Mouse (Mus musculus) brain, embryonic 18.5 days (tissue): ENCODE measurements around the gene Ttbk2.

ENCODE experiments used
- DNase-seq: peaks from one replicate; pipeline ENCODE4 v3.0.0-alpha.2; 2012; ENCODE audit warnings: low read depth, low spot score

The Ttbk2 gene

DNA sequence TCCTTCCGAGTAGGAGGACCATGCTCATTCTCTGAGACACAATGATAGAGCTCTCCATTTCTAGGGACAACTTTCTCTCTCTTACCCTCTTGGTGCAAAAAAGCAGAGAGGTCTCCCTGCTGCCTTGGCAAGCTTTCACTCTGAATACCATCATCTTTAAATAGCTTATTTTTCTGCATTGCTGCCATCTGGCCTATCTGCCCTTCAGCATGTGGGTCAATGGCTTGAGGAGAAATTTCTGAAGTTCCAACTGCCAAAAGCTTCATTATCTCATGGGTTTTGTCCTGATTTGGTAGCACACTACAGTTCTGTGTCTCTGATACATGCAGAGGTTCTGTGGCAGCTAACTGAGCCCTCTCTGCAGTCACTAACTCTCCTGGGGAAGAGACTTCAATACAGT, 104.9 kb downstream of the Ttbk2 start:
- no peak for DNase-seq

DNA sequence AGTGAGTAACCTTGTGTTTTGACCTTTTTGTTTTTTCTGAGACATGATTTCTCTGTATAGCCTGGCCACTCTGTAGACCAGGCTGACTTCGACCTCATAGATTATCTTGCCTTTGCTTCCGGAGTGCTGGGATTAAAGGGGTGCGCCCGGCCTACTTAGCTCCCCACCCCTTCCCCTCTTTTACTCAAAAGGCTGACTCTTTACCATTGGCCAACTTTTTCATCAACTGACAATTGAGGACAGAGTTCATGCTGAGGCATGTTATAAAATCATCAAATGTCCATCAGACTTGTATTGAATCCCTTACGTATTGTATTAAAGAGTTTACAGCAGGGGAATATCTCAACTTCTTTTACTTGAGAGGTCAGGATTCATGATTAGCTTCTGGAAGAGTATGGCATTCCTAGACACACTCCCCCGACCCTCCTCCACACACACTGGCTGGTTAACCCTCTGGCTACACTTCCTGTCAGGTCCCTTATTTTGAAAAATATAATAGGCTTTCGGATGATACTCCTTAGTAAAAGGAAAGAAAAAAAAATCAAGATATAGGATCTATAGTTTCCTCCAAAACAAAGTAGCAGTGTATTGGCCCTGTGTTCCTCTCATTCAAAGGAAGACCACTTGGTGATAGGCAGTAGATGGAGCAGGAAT, 118.4 kb downstream of the Ttbk2 start:
- no peak for DNase-seq

DNA sequence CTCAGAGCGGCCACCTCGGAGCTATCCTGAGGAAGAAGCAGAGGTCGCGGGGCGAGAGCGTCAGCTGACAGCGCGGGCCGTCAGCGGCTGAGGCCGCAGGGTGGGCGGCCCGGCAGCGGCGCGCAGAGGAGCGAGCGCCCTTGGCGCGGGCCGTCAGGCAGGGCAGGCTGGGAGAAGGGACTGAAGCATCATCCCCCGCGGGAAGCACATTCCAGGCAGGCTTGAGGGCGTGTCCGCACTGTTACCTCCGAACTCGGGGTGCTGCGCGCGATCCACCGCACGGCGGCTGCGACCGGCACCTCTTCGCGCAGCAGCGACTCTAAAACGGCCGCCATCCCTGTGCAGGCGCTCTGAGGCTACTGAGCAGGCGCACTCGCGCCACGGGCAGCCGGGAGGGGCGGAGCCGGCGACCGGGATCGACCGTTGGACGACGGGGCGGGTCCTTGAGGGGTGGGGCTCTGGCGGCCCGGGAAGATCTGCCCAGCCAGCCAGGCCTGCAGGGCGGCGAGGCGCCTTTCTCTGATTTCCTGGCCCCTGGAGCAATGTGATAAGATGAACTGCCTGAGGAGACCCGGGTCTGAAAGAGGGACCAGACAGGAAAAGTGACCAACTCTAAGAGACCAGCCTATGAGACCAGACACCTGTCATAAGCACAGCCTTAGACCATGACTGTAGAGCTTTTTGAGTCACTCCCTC, 119.1 kb downstream of the Ttbk2 start:
- DNase-seq = peak; percentile 76

DNA sequence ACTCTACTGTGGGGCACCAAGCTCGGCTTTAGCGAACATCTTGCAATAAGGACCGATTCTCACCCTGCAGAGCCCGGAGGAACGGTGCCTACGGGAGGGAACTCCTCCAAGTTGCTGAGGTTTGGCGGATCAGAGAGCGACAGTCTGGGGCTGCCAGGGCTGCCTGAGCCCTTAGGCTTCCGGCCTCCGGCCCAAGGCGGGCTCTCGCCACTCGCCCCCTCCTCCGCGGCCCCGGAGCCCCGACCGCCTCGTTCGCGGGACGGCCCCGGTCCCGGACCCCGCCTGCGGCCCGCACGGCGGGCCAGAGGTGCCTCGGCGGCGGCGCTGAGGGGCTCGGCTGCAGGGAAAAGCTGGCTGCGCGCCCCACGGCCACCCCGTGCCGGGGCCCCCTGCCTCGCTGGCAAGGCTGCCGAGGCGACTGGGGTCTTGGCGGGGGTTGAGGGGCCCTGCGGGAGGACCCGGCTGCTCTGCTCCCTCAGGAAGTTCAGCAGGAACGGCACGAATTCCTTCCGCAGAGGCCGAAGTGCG, 119.7 kb downstream of the Ttbk2 start:
- no peak for DNase-seq

DNA sequence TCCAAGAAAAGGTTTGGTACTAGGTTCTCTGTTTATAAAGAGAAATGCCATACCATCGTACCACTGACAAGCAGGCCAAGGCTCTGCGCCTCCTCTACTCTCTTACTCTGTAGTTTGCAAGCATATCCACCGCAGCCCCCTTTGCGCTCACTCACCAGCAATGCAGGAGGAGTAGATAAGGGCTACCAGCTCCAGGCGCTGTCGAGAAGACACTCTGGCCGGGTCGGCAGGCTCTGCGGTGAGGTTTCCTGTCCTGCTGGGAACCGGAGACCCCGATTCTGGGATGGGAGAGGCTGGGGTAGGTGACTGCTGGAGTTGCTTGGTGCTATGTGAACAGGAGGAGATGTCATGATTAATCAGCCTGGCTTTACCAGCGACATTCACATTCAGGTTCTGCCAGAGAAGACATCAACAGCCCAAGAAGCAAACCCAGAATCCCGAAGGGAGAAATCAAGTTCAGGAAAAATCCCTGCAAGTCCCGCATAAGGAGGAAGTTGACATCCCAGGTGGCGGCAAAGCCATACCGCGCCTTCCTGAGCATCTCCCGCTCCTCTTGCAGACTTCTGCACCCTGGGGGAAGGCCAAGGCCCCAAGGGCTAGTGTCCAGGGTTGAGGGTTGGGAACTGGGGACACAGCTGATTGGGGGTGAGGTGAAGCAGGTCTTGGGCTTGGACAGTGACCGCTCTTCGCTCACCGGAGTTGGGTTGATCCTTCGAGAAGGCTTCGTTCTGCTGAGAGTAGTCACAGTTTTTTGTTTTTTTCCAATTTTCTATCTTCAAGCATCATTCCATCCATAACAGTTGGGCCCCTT, 120.4 kb downstream of the Ttbk2 start:
- no peak for DNase-seq

DNA sequence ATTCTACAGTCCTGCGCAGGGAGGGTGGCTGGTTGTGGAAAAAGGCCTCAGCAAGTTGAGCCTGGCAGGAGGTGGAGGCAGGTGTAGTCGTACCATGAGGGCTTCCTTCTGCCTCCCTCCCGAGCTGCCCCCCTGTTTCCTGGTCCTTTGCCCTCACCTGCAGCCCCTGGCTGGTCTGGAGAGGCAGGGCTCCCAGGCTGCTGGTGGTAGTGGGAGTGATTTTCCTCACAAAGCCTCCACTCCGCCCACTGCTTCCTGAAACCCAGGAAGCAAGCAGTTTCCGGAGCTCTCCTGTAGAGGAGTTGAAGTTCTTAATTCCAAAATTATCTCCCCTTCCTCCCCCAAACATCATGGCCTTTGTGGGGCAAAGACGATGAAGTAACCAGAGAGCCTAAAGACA, 126.2 kb downstream of the Ttbk2 start:
- DNase-seq = no peak

DNA sequence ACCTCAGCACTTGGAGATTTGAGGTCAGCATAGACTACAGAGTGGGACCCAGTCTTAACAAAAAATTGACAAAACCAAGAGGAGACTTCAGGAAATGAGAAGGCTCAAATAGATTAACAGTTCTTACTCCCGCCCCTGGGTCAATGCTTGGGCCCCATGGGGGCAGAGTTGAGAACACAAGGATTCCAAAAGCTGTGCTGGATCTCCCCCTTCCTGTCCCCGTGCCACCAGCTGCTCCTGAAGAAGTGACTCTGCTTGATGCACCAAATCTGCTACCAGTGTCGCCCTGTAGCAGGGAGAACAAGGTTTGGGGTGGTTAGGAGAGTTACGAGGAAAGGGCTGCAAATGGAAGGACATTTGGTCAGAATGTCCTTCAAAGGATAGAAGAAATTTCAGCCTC, 126.8 kb downstream of the Ttbk2 start:
- DNase-seq = no peak

DNA sequence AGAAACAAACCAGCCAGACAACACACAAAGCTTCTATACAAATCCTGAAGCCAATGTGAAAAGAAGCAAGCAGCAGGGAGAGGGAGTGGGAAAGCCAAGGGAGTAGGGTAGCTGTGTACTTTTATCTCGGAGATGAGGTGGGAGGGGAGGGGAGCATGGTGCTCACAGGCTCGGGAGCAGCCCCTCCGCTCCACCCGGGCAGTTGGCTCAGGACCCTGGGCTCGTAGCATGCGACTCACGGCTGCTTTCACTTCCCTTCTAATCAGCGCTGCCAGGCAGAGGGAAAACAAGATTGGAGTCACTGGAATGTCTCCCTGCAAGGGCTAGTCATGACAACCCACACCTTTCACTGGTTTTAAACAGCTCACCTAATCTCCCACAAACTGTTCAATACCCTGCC, 127.9 kb downstream of the Ttbk2 start:
- DNase-seq = no peak

DNA sequence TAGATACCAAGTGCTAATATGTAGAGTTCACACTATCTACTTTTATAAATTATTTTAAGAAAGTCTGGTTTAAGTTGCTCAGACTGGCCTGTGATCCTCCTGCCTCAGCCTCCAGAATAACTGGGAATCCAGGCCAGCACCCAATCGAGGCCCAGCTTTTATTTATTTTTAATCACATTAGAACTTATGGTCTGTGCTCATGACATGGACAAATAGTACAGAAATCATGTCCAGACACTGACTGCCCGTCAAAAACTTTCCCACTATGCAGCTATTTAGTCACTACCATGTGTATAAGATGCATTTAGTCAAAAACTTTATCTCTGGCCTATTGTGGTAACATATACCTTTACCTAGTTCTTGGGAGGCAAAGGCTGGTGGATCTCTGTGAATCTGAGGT, 128.5 kb downstream of the Ttbk2 start:
- DNase-seq = no peak

DNA sequence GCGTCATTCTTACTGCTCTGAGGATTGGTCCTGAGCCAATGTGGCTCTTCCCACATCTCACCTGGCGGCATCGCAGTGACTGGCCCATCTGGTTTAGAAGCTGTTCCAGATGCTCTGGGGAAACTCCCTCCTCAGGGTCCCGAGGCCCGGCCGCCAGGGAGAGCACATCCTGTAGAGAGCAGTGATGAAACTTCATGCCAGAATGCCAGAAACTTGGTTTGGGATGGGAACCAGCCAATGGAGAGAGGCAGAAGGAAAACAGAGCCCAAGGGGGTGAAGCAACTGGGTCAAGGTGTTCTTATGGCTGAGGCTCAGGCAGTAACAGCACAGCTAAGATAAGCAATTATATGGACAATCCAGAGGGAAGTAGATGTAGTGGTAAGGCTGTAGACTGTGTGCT, 129.6 kb downstream of the Ttbk2 start:
- no peak for DNase-seq

DNA sequence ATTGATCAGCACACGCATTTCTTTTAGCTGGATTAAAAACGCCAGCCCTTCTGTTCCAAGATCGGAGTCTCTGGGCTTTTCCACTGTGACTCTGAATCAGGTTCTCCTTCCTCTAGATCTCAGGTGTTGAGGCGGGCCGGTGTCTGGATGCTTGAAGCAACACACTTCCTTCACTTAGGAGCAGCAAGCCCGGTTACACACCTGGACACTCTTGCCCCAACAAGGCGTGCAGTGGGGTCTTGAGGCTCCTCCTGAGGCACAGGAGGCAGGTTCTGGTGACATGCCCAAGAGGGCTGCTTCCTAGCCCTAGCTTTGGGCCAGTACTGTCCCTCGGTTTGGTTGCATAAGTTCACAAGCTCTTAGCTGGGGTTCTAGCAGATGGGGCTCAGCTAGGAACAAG, 131.9 kb downstream of the Ttbk2 start:
- DNase-seq = no peak

DNA sequence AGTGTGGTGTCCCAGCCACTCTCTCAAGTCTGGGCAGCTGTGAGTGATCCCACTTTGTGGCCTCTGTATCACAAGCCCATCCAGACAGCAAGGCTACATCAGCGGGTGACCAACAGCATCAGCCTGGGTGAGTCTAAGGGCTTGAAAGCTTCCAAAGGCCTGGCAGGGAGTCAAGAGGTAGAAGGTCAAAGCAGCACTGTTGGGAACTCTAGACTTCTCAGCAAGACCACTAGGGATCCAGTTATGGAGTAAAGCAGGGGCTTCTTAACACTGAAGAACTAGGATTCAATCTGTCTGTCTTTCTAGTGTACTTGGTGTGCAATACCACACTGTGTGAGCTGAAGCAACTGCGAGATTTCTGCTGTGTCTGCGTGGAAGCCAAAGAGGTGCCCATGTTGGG, 137.0 kb downstream of the Ttbk2 start:
- no peak for DNase-seq

DNA sequence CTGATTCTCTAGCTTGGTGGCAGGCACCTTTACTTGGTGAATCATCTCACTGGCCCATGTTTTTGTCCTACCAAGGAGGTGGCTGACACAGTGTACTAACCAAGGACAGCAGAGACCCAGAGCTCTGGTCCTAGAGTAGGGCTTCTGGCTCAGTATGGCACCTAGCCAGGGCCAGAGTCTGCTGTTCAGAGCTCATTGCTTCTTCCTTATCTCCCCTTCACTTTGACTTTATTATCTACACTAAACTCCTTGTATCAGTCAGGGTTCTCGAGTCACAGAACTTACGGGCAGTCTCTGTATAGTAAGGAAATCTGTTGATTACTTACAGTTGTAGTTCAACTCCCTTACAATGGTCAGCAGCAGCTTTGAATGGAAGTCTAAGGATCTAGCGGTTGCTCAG, 139.5 kb downstream of the Ttbk2 start:
- no peak for DNase-seq

DNA sequence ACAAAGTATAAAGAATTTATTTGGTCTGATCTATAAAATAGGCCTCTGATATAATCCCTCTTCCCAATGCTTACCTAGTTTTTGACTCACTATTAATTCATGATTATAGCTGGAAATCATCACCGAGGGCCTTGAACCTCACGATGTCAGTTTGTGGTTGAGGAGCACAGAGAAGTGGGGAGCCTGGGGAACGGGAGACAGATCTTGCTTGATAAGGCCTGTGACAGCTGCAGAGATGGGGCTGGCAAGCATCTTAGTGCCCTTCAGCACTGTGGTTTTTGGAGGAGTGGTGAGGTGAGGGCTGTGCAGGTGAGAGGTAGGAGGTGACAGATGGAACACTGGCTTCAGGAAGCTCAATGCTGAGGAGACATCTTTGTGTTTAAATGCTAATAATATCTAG, 140.2 kb downstream of the Ttbk2 start:
- DNase-seq = no peak

DNA sequence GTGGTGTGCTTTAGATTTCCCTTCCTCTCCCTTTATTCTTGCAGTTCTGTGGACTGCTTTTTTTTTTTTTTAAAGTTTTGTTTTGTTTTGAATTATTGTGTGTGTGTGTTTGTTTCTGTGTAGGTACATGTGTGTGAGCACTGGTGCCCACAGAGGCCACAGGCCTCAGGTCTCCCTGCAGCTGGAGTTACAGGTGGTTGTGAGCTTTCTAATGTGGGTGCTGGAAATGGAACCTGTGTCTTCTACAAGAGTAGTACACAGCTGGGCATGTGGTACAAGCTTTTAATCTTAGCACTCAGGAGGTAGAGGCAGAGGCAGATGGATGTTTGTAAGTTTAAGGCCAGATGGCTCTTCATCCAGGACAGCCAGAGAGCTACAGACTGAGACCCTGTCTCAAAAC, 143.4 kb downstream of the Ttbk2 start:
- no peak for DNase-seq

DNA sequence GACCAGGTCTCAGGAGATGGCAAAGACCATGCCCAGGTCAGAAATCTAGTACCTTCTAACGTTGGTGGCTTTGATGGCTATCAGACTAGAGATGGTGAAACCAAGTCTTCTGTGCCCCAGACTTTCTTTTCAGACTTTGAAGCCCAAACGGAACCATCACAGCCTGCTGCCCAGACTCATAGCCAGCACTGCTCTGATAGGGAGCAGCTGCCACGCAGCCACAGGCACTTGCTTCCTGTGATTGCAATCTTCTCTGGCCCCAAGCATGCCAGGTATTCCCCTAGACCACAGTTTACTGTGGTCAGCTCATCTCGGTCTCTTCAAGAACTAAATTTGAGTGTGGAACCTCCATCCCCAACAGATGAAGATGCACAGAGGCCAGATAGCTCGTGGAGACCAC, 147.7 kb downstream of the Ttbk2 start:
- DNase-seq = no peak

DNA sequence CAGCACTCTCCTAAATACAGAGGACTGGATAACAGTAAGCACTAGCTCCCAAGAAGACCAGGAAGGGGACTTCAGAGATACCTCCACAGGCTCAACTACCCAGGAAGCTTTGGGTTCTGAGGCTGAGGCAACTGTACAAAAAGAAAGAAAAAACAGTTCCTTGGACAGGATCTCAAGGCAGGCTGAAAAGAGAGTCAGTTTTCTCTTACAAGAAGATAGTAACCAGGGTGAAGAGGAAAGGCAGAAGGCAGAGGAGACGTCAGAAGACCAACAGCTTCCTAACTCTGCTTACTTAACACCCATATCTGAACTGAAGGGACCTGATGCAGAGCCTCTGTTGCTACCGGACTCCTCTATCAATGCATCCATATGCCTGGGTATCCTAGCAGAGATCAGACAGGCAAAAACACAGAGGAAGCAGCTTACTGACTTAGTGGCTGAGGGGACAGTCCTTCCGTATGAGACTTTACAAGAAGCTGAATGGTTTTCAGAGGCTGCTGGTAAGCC, 150.0 kb downstream of the Ttbk2 start:
- DNase-seq = no peak

DNA sequence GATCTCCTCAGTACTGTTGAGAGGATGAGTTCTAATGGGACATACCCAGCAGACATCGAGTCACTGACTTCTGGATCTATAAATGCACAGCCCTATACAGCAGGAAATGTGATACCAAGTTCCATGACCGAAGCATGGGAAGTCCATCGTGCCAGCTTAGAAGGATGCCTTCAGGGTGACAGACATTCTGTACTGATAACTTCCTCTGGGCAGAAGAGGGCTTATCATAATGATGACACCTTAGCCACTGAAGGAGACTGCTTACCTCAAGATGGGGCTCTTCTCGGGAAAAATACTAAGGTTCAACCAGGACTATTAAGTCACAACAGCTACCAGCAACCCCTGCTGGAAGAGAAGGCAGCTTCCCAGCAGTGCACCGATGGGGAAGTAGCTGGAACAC, 152.6 kb downstream of the Ttbk2 start:
- DNase-seq = no peak
